Mouse (Mus musculus) kidney, postnatal 0 days (tissue): ENCODE data around the gene Glud1. TPM values are rescaled to one million over a fixed set of nuclear protein-coding genes. Genes with fewer than 3 reads are reported as not detected.
A peak's percentile ranks its signal among the peaks of the same experiment; 100 is the strongest.
"Not testable (repeated sequence)": the region's sequence is repeated elsewhere in the genome, so short reads cannot be mapped to it uniquely, and the experiment has no call there.

Experiments used
- ATAC-seq: fragments of 200-750 bp; cut with Nextera tagmentation; replicated peaks from 2 replicates; pipeline ENCODE4 v1.8.0; 2017; ENCODE audit warnings: low read depth, moderate number of reproducible peaks, moderate TSS enrichment, moderate library complexity; ENCODE audit not compliant: low FRiP score
- DNase-seq: peaks from one replicate; pipeline ENCODE4 v3.0.0-alpha.2; 2016; ENCODE audit warnings: low spot score
- H3K27ac ChIP-seq: fragments of 300-500 bp; sonication (generic); 2 replicates; pipeline ENCODE4 v1.5.1; 2014; ENCODE audit warnings: mild to moderate bottlenecking
- H3K27me3 ChIP-seq: fragments of 300-500 bp; sonication (generic); 2 replicates; pipeline ENCODE4 v1.6.1; 2014; ENCODE audit warnings: low read length, mixed read lengths; ENCODE audit not compliant: insufficient read depth
- H3K36me3 ChIP-seq: fragments of 300-500 bp; sonication (generic); 2 replicates; pipeline ENCODE4 v1.6.1; 2014; ENCODE audit warnings: low read length, mixed read lengths; ENCODE audit not compliant: insufficient read depth
- H3K4me1 ChIP-seq: fragments of 300-500 bp; sonication (generic); replicated peaks from 2 replicates; pipeline ENCODE4 v1.6.1; 2014; ENCODE audit warnings: antibody characterized with exemption, low read length, mixed read lengths; ENCODE audit not compliant: insufficient read depth
- H3K4me2 ChIP-seq: fragments of 300-500 bp; sonication (generic); 2 replicates; pipeline ENCODE4 v1.6.1; 2014; ENCODE audit warnings: mild to moderate bottlenecking, low read length, moderate library complexity, mixed read lengths
- H3K4me3 ChIP-seq: fragments of 300-500 bp; sonication (generic); replicated peaks from 2 replicates; pipeline ENCODE4 v1.5.1; 2014; ENCODE audit warnings: low read depth, low read length
- H3K9ac ChIP-seq: fragments of 300-500 bp; sonication (generic); 2 replicates; pipeline ENCODE4 v1.6.1; 2014; ENCODE audit warnings: low read depth, low read length
- H3K9me3 ChIP-seq: fragments of 300-500 bp; sonication (generic); replicated peaks from 2 replicates; pipeline ENCODE4 v1.6.1; 2016; ENCODE audit warnings: low read length, inconsistent platforms, mixed read lengths
- CTCF ChIP-seq: IDR thresholded peaks from 2 replicates; pipeline ENCODE4 v1.5.1; 2016; ENCODE audit warnings: antibody characterized with exemption, low read depth, mild to moderate bottlenecking, moderate library complexity
- WGBS: fragments of 180-500 bp; shearing (Covaris S2); extraction: QIAGEN DNeasy Blood & Tissue Kit; methylation state at CpG from one replicate; pipeline ENCODE4 v1.1.7; 2014; 5-methylcytosine and 5-hydroxymethylcytosine counted together
- polyA plus RNA-seq: library from polyadenylated mRNA; unstranded; fragments of >200 nt; fragmentation: Nextera tagmentation; extraction: Ambion mirVana; gene quantifications from 2 replicates; pipeline ENCODE4 v1.2.1, GENCODE M21; 2015

The Glud1 gene
- polyA plus RNA-seq, 1 experiment from 2014 or later, result 160 TPM

DNA sequence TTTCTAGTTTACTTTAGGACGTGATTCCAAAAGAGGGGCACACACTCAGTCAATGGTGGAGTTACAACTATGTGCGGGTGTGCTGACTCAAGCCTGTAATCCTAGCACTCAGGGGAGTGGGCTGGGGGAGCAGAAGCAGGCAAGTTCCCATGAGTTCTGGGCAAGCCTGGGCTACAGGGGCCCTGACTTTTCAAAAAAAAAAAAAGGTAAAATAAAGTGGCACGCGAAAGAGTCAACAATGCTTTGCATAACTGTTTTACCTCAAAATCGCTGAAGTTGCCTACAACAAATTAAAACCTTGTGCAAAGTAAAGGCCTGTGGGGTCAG lies 657 bp upstream of the Glud1 start:
- Histone ChIP-seq H3K9me3 (no peaks in the 10 kb centered on the region), H3K27me3 (no peaks in the 10 kb centered on the region), H3K9ac (peak overlapping the region; percentile 77), H3K4me1 (0 out of 2 replicates have a peak, but pooled peaks cover 4% of the 10 kb centered on the region), H3K36me3 (no peaks in the 10 kb centered on the region), H3K4me2 (peak overlapping the region; percentile 57), H3K27ac (peak overlapping the region; percentile 99), H3K4me3 (peak overlapping the region; percentile 97)
- no peak for TF ChIP-seq CTCF
- 6% methylated on average over 5 of the region's 5 CpGs for WGBS
- ATAC-seq (no peak), DNase-seq (no peak)

DNA sequence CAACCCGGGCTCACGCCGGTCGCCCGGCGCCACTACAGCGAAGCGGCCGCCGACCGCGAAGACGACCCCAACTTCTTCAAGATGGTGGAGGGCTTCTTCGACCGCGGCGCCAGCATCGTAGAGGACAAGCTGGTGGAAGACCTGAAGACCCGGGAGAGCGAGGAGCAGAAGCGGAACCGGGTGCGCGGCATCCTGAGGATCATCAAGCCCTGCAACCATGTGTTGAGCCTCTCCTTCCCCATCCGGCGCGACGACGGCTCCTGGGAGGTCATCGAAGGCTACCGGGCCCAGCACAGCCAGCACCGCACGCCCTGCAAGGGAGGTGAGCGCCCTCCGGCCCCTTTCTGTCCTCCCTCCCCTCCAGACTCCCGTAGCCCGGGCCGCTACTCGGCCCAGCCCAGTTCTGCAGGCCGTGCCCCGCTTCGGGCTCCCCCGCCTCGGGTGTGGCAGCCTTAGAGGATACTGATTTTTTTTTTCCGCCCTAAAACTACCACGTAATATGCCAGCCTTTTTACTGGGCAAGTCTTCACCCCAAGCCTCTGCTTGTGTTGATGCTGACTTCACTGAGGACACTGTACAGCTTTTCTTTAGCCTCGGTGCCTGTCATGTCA lies 599 bp downstream of the Glud1 start:
- Histone ChIP-seq H3K4me2 (peak overlapping the region; percentile 72), H3K4me3 (peak overlapping the region; percentile 97), H3K27ac (peak overlapping the region; percentile 99), H3K9ac (peak overlapping the region; percentile 98), H3K4me1 (0 out of 2 replicates have a peak, but pooled peaks cover 4% of the 10 kb centered on the region), H3K36me3 (no peaks in the 10 kb centered on the region), H3K9me3 (no peaks in the 10 kb centered on the region), H3K27me3 (no peaks in the 10 kb centered on the region)
- WGBS, result under 1% methylated on average over 46 of the region's 47 CpGs
- peak; percentile 54 for DNase-seq
- TF ChIP-seq CTCF, result no peak
- peak; percentile 4; the same call in 1 of the 2 replicates for ATAC-seq

DNA sequence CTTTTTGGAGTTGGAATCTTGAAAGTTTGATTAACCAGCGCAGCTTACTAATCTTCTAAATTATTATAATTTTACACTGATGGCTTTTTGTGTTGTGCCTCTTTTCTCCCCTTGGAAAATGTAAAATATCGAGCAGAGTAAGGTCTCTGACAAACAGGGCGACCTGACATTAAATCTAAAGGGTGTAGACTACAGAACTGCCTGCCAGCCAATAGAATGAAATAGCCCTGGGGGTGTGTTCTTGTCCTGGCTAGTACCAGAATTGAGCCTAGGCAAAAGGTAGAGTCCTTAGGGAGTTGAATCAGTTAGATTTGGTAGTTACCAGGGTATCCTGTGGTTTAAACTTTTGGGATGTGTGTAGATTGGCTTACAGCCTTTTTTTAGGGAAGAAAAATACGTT lies 1.2 kb downstream of the Glud1 start:
- ATAC-seq (no peak), DNase-seq (peak; percentile 68)
- H3K4me2 ChIP-seq, result peak overlapping the region; percentile 72
- peak overlapping the region; percentile 98 for H3K9ac ChIP-seq
- no peak for TF ChIP-seq CTCF
- peak overlapping the region; percentile 97 for H3K4me3 ChIP-seq
- peak overlapping the region; percentile 99 for H3K27ac ChIP-seq
- WGBS, result 2% methylated on average over 4 of the region's 4 CpGs
- H3K4me1 ChIP-seq, result 0 out of 2 replicates have a peak, but pooled peaks cover 4% of the 10 kb centered on the region
- H3K36me3 ChIP-seq, result no peaks in the 10 kb centered on the region
- H3K27me3 ChIP-seq, result no peaks in the 10 kb centered on the region
- H3K9me3 ChIP-seq, result no peaks in the 10 kb centered on the region

DNA sequence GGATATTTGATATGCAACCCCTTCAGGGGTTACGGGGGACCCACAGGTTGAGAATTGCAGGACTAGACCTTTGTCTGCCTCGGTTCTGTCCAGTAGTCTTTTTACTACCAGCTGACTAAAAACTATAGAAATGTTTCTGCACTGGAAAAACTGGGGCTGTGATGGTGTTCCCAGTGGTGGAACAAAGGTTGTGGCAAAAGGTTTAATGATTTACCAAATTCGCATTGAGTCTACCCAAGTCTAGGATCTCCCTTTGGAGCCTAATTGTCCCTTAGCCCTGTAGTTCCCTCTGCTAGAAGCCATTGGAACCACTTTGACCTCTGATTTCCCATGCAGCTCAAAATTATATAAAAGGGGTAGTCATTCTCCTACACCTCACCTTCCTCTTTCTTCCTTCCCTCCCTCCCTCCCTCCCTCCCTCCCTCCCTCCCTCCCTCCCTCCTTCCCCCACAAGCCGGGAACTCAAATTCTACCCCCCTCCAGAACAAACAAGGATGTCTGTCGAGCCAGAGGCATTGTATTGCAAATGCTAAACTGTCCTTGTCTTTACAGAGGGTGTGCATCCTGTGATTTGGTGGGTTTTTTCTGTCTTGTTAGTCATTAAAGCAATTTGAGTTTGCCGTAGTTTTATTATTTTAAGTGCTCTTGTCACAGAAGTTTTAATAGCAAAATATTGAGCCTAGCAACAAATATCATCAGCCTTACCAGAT lies 2.0 kb downstream of the Glud1 start:
- Histone ChIP-seq H3K27ac (peak overlapping the region; percentile 99; the same call in 1 of the 2 replicates), H3K27me3 (no peaks in the 10 kb centered on the region), H3K9ac (peak overlapping the region; percentile 98; the same call in 1 of the 2 replicates), H3K9me3 (no peaks in the 10 kb centered on the region), H3K4me2 (peak overlapping the region; percentile 72), H3K4me1 (0 out of 2 replicates have a peak, but pooled peaks cover 4% of the 10 kb centered on the region), H3K36me3 (no peaks in the 10 kb centered on the region), H3K4me3 (peak overlapping the region; percentile 97)
- WGBS, result 11% methylated on average over 5 of the region's 6 CpGs
- DNase-seq (peak; percentile 46), ATAC-seq (no peak)
- TF ChIP-seq CTCF, result 0 out of 2 replicates have a peak, but pooled peaks have one; percentile 2

DNA sequence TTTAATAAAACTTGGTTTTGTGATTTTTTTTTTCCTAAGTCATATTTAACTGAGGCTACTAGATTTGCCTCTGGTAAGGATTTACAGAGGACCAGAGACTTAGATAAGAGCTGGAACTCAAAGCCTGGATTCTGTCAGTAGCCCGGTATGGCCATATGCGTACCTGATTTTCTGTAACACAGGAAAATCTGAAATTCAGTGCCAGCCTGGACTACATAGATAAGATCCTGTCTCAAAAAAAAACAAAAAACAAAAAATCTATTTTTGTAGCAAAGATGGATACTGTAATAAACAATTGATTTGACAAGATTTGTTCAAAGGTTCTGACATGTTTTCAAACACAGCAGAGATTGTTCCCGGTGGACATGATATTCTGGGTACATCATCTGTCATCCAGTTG lies 3.1 kb downstream of the Glud1 start:
- peak overlapping the region; percentile 72; the same call in 1 of the 2 replicates for H3K4me2 ChIP-seq
- no peak for TF ChIP-seq CTCF

DNA sequence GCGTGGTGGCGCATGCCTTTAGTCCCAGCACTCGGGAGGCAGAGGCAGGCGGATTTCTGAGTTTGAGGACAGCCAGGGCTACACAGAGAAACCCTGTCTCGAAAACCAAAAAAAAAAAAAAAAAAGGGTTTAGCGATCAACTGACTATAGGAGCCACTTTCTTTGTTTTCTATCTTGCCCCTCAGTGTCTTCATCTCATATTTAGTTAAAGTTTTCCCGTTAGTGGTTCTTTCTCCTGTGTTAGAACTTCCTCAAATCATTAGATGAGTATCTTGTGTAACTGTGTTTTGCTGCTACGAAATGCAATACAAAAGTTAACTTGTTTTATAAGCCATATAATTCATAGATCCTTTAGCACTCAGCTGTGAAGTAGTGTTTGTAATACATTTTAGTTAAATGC lies 3.9 kb downstream of the Glud1 start:
- 0 out of 2 replicates have a peak overlapping the region, but pooled peaks have one; percentile 72 for H3K4me2 ChIP-seq

More for the DNA sequence above, 3.1 kb downstream of the Glud1 start:
- 86% methylated on average over 3 of the region's 3 CpGs for WGBS
- ATAC-seq (no peak), DNase-seq (no peak)
- Histone ChIP-seq H3K27me3 (no peaks in the 10 kb centered on the region), H3K9me3 (no peaks in the 10 kb centered on the region), H3K9ac (no peak overlapping the region), H3K27ac (no peak overlapping the region), H3K4me1 (0 out of 2 replicates have a peak, but pooled peaks cover 4% of the 10 kb centered on the region), H3K4me3 (no peak overlapping the region), H3K36me3 (no peaks in the 10 kb centered on the region)

More for the DNA sequence above, 3.9 kb downstream of the Glud1 start:
- WGBS, result 85% methylated on average over 8 of the region's 8 CpGs
- H3K36me3 ChIP-seq, H3K27me3 ChIP-seq, H3K4me3 ChIP-seq, DNase-seq, H3K9ac ChIP-seq, H3K4me1 ChIP-seq, H3K9me3 ChIP-seq, H3K27ac ChIP-seq, ATAC-seq: not testable (repeated sequence)
